Mouse (Mus musculus) regulatory T cell (primary cell): ENCODE data around the gene Stat4.

Experiments
- in situ Hi-C: fragments of 300-600 bp; cut with MboI, MseI; formaldehyde crosslinking; loops from one replicate; pipeline ENCODE4 v1.15.1; 2025; ENCODE audit warnings: high pct_unique_total_duplicates

The Stat4 gene

DNA sequence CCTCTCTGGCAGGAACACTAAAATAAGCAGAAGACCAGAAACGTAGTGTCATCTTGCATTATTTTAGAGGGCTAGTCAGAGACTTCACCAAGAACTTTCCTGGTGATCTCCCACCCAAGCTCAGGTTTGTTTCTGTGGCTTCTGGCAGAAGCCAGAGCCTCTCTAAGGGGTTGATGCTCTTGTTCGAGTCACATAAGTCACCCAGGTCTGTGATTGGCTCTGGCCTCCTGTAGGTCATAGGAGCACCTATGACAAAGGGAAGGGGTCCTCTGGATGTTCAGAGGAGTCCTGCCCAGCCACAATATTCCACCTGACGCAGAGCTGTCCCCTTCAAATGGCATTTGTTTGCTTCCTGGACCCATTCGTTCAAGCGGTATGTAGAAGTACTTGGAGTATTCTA, at the start of gene Stat4:
Gene Stat4 (plus strand): TSS at position 301 of the 400 bp plus-strand sequence.
- in situ Hi-C loops: no loop called here

DNA sequence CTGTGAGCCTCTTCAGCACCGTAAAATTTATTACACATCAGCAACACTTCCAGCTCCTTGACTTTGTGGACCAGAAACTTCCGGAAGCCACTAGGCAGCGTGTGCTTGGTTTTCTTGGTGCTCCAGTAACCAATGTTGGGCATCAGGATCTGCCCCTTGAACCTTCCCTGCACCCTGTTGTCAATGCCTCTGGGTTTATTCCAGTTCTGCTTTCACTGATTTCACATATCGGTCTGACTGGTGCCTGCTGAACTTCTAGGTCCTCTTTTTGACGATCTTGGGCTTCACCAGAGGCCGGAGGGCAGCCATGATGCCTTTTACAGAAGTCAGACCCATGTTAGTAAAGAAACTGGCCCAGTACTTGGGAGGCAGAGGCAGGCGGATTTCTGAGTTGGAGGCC, 48.6 kb upstream of the Stat4 start:
- in situ Hi-C loops: no loop called here

DNA sequence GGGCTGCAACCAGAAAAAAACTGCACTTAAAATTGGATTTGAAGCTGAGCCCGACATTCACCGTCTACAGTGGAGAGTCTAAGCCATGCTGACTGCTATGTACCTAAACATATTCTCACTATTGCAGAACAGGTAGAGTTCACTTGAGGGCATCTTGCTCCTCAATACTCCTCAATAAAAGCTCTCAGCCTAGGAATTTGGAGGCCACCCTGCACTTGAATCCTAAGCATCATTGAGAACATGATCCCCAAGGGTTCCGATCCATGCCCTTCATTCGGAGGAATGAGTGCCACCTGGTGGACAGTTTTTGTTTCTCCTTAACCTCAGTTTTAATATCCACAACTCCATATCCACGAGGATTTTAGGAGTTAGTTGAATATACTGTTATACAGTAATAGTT, 42.2 kb upstream of the Stat4 start:
- in situ Hi-C loops: loop anchor here (5.0 kb wide), 1 partner anchor 297 kb away; no protein-coding TSS in a partner anchor

DNA sequence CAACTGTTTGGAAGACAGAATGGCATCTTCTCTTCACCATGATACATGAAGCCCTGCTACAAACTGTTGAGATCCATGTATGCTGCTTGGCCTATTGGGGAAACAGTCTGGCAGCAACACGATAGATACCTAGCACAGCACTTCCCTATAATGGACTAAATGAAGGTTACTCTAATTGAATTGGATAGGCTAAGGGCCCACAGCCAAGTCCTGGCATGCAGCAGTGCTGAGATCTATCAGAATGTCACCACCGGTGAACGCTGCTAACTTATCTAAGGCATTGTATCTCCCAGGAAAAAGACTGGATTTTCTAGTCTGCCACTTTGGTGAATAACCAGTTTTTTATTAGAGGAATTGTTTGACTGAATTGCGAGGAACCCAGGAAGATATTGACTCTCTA, 39.8 kb upstream of the Stat4 start:
- in situ Hi-C loops: no loop called here

DNA sequence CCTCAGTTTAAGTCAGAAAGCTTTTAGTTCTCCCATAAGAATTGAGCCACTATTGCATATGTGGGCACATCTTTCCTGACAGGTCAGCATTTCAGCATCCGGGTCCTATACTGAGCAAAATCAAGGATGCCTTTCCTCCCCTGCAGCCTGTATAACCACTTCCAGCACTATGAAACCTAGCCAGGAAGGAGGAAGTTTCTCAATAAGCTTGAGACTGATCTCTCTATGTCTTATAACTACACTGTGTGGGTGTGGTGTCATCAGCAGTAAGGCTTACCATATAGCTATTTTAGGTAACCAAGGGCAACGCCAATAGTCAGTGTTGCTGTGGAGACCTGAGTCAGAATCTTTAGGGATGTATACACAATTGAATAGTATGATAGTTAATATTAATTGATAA, 22.3 kb upstream of the Stat4 start:
- in situ Hi-C loops: no loop called here

DNA sequence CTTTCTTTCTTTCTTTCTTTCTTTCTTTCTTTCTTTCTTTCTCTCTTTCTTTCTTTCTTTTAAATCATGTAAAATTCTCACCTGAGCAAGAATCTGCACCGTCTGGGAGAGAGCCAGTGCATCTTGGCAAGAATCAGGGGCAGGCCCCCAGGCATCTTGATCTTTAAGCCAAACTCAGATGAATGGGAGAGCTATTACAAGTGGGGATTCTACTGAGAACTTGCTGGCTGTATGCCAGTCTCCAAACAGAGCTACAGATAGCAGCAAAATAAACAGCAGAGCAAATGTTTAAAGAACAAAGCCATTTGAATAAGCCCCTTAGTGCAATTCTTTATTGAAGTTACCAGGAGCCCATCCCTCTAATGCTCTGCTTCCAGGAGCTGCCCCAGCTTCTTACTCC, 18.0 kb upstream of the Stat4 start:
- in situ Hi-C loops: no loop called here

DNA sequence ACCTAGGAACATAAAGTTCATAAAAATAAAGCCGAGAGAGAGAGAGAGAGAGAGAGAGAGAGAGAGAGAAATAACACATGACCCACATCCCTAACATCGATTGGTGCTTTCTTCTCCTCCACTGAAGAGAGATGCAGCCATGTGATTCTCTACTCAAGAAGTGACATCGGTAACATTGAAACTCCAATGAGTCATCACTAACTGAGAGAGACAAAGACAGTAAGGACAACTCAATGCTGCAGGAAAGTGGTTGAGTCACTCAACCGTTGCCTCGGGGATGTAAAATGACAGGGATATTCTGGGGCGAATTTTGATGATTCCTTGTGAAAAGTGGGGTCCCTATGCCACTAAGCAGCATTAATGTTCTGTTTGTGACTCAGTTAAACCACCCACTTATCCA, 16.8 kb upstream of the Stat4 start:
- in situ Hi-C loops: no loop called here

DNA sequence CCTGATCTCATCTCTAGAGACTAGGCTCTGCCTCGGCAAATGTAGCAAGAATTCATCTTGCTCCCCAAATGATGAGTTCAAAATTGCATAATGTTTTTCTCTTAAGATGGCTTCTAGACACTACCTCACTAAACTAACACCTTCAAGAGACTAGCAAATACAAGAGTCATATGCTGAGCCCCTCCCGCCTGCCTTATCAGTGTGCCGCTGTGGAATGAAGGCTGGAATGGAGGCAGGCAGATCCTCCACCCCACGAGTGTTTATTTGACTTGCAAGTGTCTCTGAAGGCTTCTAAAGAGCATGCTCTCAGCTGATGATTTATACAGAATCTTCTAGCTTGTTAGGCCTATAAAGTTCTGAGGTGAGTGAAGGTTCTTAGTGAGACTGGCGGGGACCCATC, 11.4 kb upstream of the Stat4 start:
- in situ Hi-C loops: no loop called here

DNA sequence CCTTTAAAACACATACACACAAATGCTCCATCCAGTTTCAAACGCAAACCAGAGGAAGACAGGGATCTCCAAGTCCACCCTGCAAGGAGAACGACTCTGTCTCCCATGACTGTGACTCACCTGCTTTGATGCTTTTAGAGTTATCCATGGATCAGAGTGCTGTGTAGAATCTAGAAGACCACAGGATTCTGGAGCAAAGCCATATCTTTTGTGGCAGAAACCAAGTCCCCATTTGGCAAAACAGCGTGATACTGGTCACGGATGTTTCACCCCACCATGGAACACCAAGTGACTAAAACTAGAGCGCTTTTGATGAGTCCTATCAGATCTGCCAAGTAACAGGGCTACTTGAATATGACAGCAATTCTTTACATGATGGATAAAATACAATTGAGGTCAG, 7.9 kb upstream of the Stat4 start:
- in situ Hi-C loops: no loop called here

DNA sequence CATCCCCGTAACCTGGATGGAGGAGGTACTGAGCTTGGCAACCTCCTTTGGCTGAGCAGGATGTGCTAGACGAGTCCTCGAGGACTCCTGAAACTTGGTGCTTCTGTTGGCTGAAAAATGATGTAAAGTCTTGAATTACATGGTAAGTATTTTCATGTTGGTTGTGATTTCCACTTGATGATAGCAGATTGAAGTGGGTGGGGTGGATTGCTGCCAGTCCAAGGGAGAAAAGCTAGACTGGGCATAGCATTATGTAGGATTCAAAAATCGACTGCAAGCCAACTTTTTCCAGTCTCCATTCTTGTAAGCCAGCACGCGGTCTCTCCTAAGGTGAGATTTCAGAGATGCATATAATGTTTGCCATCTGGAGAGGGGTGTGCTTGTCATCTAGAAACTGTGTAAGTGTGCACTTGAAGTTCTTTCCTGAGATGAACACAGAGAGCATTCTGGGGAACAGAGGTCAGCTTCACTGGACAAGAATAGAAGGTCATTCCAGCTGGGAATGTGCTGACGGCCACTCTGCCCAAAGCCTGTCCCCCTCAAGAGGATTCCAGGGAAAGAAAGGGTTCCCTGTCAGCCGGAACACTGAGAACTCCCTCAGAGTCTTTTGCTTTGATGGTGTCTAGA, 5.1 kb downstream of the Stat4 start:
- in situ Hi-C loops: no loop called here

DNA sequence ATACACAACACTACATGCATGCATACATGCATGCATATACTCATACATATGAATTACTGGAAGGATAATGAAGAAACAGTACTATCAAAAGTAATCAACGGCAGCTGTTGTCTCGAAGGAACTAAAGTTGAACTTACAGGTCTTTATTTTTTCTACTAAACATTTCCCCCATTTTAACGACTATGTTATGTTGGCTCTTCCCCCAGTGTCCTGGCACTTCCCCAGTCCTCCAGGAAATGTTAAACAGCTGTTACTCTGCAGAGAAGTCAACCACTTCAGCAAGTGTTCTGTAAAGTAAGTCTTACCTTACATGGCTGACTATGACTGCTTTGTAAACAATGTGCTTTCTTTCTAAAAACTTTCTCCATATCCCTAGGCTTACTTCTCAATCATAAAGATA, 9.1 kb downstream of the Stat4 start:
- in situ Hi-C loops: no loop called here

DNA sequence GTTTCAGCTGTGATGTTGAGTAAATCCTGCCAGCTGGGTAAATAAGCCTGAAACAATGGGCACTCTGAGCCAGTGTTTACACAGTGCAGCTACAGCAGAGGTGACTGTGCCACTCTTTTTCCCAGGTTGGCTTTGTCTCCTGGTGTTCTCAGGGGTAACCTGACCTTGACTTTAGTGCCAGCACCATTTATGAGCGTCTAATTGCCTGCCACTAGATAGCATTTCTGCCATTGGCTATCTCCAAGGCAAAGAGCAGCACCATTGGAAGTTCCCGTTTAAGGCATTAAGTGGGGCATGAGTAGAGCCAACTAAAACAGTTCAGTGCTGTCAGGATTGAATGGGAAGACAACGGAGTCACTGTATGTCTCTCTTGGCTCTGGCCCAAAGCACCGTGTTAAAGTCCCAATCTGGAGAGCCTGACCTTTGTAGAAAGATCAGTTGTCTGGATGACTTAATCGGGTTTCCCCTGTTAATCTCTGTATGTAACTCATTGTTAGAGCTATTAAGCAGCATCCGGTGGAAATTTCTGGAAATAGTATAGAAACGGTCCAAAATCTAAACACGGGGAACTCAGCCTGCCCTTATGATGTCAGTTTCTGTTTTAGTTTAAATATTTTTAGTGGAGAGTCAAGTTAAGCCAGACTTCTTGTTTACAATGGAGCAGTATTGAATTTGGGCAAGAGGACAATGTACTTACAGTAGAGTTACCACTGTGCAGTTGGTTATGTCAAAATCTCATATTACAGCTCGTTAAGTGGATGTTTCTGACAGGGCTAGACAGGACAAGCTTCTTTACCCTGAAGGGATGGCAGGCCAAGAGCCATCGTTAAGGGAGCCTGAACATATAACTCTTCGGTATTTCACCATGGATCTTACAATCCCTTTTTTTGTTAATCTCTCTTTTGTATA, 10.1 kb downstream of the Stat4 start:
- in situ Hi-C loops: no loop called here

DNA sequence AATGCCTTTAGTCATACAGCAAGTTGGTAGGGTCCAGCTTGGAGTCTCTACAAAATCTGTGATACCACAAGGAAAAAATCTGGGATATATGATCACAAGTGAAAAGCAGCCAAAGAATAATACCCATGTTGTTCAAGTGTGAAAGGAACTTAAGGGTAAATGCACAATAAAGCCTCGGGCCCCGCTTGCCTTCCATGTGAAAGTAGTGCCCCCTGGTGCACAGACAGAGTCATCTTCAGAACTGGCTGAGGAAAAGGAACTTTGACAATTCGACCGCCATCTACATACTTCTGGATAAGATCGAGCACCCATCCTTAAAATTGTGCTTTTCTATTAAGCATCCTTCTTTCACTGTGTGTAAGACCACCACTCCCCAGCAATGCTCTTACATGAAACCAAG, 11.6 kb downstream of the Stat4 start:
- in situ Hi-C loops: no loop called here

DNA sequence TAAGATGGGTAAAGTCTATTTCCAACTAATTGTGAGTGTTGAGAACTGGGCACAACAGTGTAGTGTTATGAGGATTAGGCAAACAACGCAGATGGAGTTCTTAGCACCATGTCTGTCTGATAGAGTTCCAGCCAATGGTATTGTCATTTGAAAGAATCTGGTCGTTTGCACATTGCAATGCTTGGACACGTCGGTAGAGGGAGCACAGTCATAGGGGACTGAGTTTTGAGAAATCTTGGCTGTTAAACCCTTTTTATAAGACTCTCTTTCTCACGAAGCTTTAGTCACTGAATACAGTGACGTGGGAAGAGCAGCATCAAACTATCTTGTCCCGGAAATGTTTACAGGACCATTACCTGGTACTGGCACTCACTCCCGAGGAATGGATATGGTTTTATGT, 17.1 kb downstream of the Stat4 start:
- in situ Hi-C loops: loop anchor here (5.0 kb wide), 1 partner anchor 93 kb away; no protein-coding TSS in a partner anchor

DNA sequence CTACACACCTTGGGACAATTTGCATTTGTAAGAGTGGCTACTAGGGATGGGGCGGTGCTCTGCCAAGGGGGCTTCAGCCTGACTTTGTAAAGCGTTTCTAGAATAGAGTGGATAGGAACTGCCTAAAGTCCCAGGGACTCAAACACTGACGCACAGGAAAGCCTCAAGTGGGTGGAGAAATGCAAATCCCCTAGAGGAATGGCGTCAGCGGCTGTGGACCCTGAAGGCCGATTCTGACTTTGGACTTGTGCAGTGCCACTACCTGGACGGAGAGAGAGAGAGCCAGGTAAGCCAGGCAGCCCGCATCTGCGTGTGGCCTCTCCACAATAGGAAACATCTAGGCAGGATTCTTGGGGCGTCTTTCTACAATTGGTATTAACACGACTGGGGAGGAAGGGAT, 21.5 kb downstream of the Stat4 start:
- in situ Hi-C loops: no loop called here

DNA sequence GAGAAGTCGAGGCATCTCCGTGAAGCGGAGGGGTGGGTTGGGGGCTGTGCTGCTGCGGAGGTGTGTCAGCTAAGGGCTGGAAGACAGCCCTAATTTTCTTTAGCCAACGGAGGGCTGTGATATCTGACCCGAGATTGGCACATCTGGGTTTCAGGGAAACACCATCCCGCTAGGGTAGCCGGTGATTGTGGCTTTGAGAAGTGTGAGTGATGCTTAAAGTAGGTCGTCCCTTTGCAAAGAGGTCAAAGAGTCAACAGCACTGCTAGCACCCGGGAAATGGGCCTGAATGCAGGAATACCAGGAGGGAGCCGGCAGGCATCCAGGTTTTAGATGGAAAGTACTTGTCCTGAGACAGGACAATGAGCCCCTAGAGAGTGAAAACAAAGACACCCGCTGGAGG, 22.0 kb downstream of the Stat4 start:
- in situ Hi-C loops: no loop called here

DNA sequence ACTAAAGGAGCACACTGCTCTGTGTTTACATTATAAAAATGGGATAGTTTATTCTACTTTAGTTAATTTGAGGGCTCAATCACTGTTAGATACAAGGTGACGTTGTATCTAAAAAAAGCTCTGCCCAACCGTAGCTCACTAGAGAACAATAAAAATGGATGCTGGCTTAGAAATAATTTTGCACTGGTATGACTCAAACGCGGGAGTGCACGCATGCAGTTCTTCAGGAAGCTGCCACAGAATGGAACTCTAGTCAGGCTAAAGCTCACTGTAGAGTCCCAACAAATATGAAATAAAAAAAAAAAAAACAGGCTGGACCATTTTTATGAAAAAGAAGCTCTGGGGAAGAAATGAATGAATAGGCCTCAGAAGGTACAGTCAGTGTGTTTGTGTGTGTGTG, 23.8 kb downstream of the Stat4 start:
- in situ Hi-C loops: no loop called here

DNA sequence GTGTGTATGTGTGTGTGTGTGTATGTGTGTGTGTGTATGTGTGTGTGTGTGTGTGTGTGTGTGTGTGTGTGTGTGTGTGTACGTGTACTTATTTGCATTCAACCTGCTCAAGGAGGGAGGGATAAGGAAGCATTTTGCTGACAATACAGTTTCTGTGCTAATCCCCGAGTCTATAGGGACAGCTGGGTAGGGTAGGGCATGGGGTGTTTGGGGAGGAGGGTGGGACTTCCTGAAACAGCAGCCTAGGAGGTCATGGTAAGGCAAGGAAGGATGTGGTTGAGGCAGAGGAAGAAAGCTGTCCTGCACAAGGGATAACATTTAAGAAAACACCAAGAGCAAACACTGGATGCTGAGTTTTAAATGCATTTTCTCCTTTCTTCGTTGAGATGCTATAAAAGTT, 24.3 kb downstream of the Stat4 start:
- in situ Hi-C loops: no loop called here

DNA sequence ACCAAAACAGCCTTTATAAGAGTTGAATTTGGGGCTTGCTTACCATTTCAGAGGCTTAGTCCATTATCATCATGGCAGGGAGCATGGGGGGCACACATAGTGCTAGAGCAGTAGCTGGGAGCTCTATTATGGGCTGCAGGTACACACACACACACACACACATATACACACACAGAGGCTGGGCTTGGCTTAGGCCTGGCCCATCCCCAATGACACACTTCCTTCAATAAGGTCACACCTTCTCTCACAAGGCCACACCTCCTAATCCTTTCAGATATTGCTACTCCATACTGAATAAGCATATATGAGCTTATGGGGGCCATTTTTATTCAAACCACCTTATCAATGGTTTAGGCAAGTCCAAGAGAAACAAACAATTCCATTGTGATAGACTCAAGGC, 25.3 kb downstream of the Stat4 start:
- in situ Hi-C loops: no loop called here

DNA sequence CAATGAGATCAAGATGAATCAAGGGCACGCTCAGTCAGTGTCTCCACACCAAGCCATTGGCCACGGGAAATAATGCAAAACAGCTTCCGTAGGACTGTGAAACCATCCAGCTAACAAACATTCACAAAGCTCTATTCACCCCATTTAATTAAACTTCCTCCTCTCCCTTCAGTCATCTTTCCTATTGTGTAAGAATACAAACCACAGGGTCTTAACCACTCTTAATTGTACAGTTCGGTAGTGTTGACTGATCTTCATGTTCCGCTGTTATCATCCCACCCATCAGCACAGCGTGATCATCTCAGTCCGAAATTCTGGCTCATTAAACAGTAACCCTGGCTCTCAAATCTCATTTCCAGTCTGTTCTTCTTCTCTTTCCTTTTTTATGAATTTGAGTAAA, 25.8 kb downstream of the Stat4 start:
- in situ Hi-C loops: no loop called here

DNA sequence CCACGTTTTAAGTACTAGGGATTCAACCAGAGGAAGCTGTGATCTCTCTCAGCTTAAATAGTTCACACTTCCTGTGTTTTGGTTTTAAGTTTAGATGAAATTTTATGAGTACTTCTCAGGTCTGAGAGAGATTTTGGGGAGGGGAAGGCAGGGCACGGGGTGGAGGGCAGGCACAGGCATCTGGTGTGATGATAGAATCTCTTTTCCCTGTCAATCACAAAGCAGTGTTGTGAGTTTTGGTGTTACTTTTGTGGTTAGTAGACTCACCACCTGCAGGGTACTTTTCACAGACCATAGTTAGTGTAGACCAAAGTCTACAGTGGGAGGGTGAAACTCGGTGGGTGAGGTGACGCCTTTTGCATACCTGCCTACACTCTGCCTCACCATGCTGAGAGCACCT, 32.7 kb downstream of the Stat4 start:
- in situ Hi-C loops: no loop called here

DNA sequence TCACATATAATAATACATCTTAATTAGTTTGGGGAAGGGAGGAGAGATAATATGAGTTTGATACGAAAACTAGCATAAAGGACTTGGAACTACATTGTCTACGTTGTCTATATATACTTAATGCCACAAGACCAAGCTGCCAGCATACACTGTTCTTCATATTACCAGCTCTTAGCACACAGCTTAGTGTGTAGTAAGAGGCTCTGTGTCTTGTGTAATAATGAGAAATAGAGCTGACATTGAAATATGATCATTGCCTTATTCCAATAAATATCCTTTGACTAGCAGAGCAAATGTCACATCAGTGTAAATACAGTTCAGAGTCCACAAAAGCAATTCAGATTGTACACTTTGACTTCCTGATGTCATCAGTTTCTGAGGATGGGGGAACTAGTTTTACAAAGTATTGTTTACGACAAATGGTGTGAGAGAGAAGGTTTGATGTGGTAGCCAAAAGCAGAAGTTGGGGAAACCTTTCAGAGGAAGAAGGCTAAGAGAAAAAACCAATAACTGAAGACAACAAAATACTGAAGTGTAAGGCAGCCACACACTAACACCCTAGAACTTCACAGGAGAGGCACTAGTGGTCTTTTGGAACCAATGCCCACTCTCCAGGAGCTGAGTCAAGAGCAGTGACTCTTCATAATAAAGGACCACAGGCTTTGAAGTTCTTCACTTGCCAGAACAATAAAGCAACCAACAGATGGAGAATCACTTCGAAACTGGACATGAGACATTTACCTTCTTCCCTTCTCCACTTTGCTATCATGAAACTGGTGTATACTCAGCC, 35.2 kb downstream of the Stat4 start:
- in situ Hi-C loops: no loop called here
